Mouse (Mus musculus) megakaryocyte, embryonic 14.5 days (primary cell): ENCODE results near the gene Tmem91. TPM values are rescaled to one million over a fixed set of nuclear protein-coding genes. Genes with fewer than 3 reads are reported as not detected.

Experiments
- H3K27me3 ChIP-seq: replicated peaks from 2 replicates; pipeline ENCODE3; 2012; ENCODE audit warnings: inconsistent platforms
- H3K36me3 ChIP-seq: replicated peaks from 2 replicates; pipeline ENCODE3; 2012; ENCODE audit warnings: low read length, inconsistent platforms, mixed read lengths
- H3K4me1 ChIP-seq: 2 replicates; pipeline ENCODE4 v1.6.1; 2012; ENCODE audit warnings: inconsistent platforms
- H3K4me3 ChIP-seq: replicated peaks from 2 replicates; pipeline ENCODE3; 2012; ENCODE audit warnings: moderate library complexity, mild to moderate bottlenecking, inconsistent platforms
- H3K9me3 ChIP-seq: 2 replicates; pipeline ENCODE4 v1.6.1; 2012; ENCODE audit warnings: inconsistent platforms
- FLI1 ChIP-seq: IDR thresholded peaks from 2 replicates; pipeline ENCODE4 v1.6.1; 2012; ENCODE audit warnings: low read length, inconsistent platforms, mixed read lengths
- GATA1 ChIP-seq: IDR thresholded peaks from 3 replicates; pipeline ENCODE4 v1.6.1; 2012; ENCODE audit warnings: mixed read lengths, low read length, inconsistent platforms, borderline replicate concordance
- polyA plus RNA-seq: library from polyadenylated mRNA; stranded (reverse); fragments of >175 nt; gene quantifications from 2 replicates; pipeline ENCODE4 v1.2.3, GENCODE M21; 2012; ENCODE audit warnings: low replicate concordance; ENCODE audit not compliant: insufficient read depth

The Tmem91 gene
- polyA plus RNA-seq, 1 experiment: 4.7 TPM

GRCm38 (mm10) chr7:25711165-25711564 lies 36.2 kb upstream of the Tmem91 start:
- Histone ChIP-seq H3K9me3 (no peaks in the 10 kb centered on the region), H3K4me1 (peaks cover 99% of the 10 kb centered on the region), H3K4me3 (peak overlapping the region; percentile 38), H3K36me3 (peaks cover 100% of the 10 kb centered on the region), H3K27me3 (no peaks in the 10 kb centered on the region)
- no peak for TF ChIP-seq FLI1
- no peak for TF ChIP-seq GATA1

GRCm38 (mm10) chr7:25710519-25711130 lies 35.7 kb upstream of the Tmem91 start:
- H3K4me3 ChIP-seq: peak overlapping the region; percentile 55
- peaks cover 100% of the 10 kb centered on the region for H3K36me3 ChIP-seq
- H3K9me3 ChIP-seq: no peaks in the 10 kb centered on the region
- TF ChIP-seq FLI1: no peak
- TF ChIP-seq GATA1: no peak
- peaks cover 99% of the 10 kb centered on the region for H3K4me1 ChIP-seq
- no peaks in the 10 kb centered on the region for H3K27me3 ChIP-seq

GRCm38 (mm10) chr7:25709961-25710360 lies 35.0 kb upstream of the Tmem91 start:
- Histone ChIP-seq H3K4me3 (no peak overlapping the region), H3K4me1 (peaks cover 99% of the 10 kb centered on the region), H3K9me3 (no peaks in the 10 kb centered on the region), H3K36me3 (peaks cover 100% of the 10 kb centered on the region), H3K27me3 (no peaks in the 10 kb centered on the region)
- no peak for TF ChIP-seq GATA1
- no peak for TF ChIP-seq FLI1

GRCm38 (mm10) chr7:25707581-25708292 lies 32.8 kb upstream of the Tmem91 start:
- no peaks in the 10 kb centered on the region for H3K9me3 ChIP-seq
- peaks cover 99% of the 10 kb centered on the region for H3K36me3 ChIP-seq
- H3K4me3 ChIP-seq: peak overlapping the region; percentile 51
- H3K4me1 ChIP-seq: peaks cover 99% of the 10 kb centered on the region
- H3K27me3 ChIP-seq: no peaks in the 10 kb centered on the region
- TF ChIP-seq GATA1: no peak
- TF ChIP-seq FLI1: no peak

- Histone ChIP-seq H3K4me3 (no peak overlapping the region), H3K9me3 (peaks cover 1% of the 10 kb centered on the region), H3K27me3 (no peaks in the 10 kb centered on the region), H3K36me3 (peaks cover 99% of the 10 kb centered on the region), H3K4me1 (peaks cover 99% of the 10 kb centered on the region)
- TF ChIP-seq FLI1 (no peak), GATA1 (no peak)
Measured at GRCm38 (mm10) chr7:25706578-25707170, 31.7 kb upstream of the Tmem91 start.

- Histone ChIP-seq H3K36me3 (peaks cover 99% of the 10 kb centered on the region), H3K4me3 (peak overlapping the region; percentile 76), H3K27me3 (no peaks in the 10 kb centered on the region), H3K4me1 (peaks cover 99% of the 10 kb centered on the region), H3K9me3 (peaks cover 4% of the 10 kb centered on the region)
- TF ChIP-seq FLI1: no peak
- no peak for TF ChIP-seq GATA1
Measured at GRCm38 (mm10) chr7:25705801-25706251, 30.9 kb upstream of the Tmem91 start.

- peak overlapping the region; percentile 59 for H3K4me3 ChIP-seq
- peaks cover 99% of the 10 kb centered on the region for H3K36me3 ChIP-seq
- no peak for TF ChIP-seq GATA1
- TF ChIP-seq FLI1: no peak
- H3K9me3 ChIP-seq: peaks cover 4% of the 10 kb centered on the region
- peaks cover 95% of the 10 kb centered on the region for H3K4me1 ChIP-seq
- H3K27me3 ChIP-seq: no peaks in the 10 kb centered on the region
Measured at GRCm38 (mm10) chr7:25704716-25705364, 29.9 kb upstream of the Tmem91 start.

- no peaks in the 10 kb centered on the region for H3K27me3 ChIP-seq
- H3K4me3 ChIP-seq: peak overlapping the region; percentile 39
- peaks cover 91% of the 10 kb centered on the region for H3K4me1 ChIP-seq
- peaks cover 4% of the 10 kb centered on the region for H3K9me3 ChIP-seq
- no peak for TF ChIP-seq GATA1
- no peak for TF ChIP-seq FLI1
- H3K36me3 ChIP-seq: peaks cover 99% of the 10 kb centered on the region
Measured at GRCm38 (mm10) chr7:25703793-25704494, 29.0 kb upstream of the Tmem91 start.

- peaks cover 4% of the 10 kb centered on the region for H3K9me3 ChIP-seq
- no peak for TF ChIP-seq FLI1
- TF ChIP-seq GATA1: no peak
- H3K36me3 ChIP-seq: peaks cover 99% of the 10 kb centered on the region
- H3K4me3 ChIP-seq: no peak overlapping the region
- H3K4me1 ChIP-seq: peaks cover 92% of the 10 kb centered on the region
- H3K27me3 ChIP-seq: no peaks in the 10 kb centered on the region
Measured at GRCm38 (mm10) chr7:25702350-25702749, 27.4 kb upstream of the Tmem91 start.
